Mouse (Mus musculus) hematopoietic multipotent progenitor cell, adult 10-12 weeks (in vitro differentiated cells): ENCODE measurements around the gene Zfp616. TPM values are rescaled to one million over a fixed set of nuclear protein-coding genes. Genes with fewer than 3 reads are reported as not detected.

ENCODE experiments used
- polyA plus RNA-seq: library from polyadenylated mRNA; stranded (reverse); fragments of >175 nt; gene quantifications from 2 replicates; pipeline ENCODE4 v1.2.3, GENCODE M21; 2012; ENCODE audit warnings: low replicate concordance

The Zfp616 gene
- polyA plus RNA-seq, result not detected in 2 replicates

GRCm38 (mm10) chr11:74069655-74070054 is at the start of gene Zfp616:
Gene Zfp616 (plus strand): TSS chr11:74069955.

GRCm38 (mm10) chr11:74056451-74056850 is 13.3 kb upstream of the Zfp616 start, which contains the start of the genes Olfr139 and Olfr399:
Gene Olfr139 (minus strand): TSS chr11:74056551.
Gene Olfr399 (minus strand): TSS chr11:74056615.

GRCm38 (mm10) chr11:74113412-74113811 is 43.7 kb downstream of the Zfp616 start, which contains the start of gene Olfr401:
Gene Olfr401 (plus strand): TSS chr11:74113712.

Other genes starting within 250 kb of the Zfp616 start
- gene Olfr393, start 218.5 kb upstream of the Zfp616 start, polyA plus RNA-seq, result not detected in 2 replicates
- gene Olfr394, start 179.2 kb upstream of the Zfp616 start, polyA plus RNA-seq, result not detected in 2 replicates
- gene Olfr395, start 160.7 kb upstream of the Zfp616 start, polyA plus RNA-seq, result not detected in 2 replicates
- gene Olfr23, start 133.3 kb upstream of the Zfp616 start, polyA plus RNA-seq, result not detected in 2 replicates
- not detected in 2 replicates for gene Olfr397, start 109.1 kb upstream of the Zfp616 start, polyA plus RNA-seq
- not detected in 2 replicates for gene Olfr398, start 79.5 kb upstream of the Zfp616 start, polyA plus RNA-seq
- not detected in 2 replicates for gene Olfr139, start 13.4 kb upstream of the Zfp616 start, polyA plus RNA-seq
- not detected in 2 replicates for gene Olfr399, start 13.3 kb upstream of the Zfp616 start, polyA plus RNA-seq
- gene Olfr401, start 43.8 kb downstream of the Zfp616 start, polyA plus RNA-seq, result not detected in 2 replicates
- gene Olfr402, start 83.6 kb downstream of the Zfp616 start, polyA plus RNA-seq, result not detected in 2 replicates
- gene Olfr403, start 116.3 kb downstream of the Zfp616 start, polyA plus RNA-seq, result 0.04 TPM in 1 of 2 replicates, not detected in the other
- not detected in 2 replicates for gene Olfr43, start 141.4 kb downstream of the Zfp616 start, polyA plus RNA-seq
- gene Olfr406, start 189.9 kb downstream of the Zfp616 start, polyA plus RNA-seq, result not detected in 2 replicates
- gene Olfr59, start 213.8 kb downstream of the Zfp616 start, polyA plus RNA-seq, result not detected in 2 replicates